Mouse (Mus musculus): ENCODE results near the gene Glipr1l1.
A peak's percentile ranks its signal among the peaks of the same experiment; 100 is the strongest.
"Not testable (repeated sequence)": the region's sequence is repeated elsewhere in the genome, so short reads cannot be mapped to it uniquely, and the experiment has no call there.

The Glipr1l1 gene

DNA sequence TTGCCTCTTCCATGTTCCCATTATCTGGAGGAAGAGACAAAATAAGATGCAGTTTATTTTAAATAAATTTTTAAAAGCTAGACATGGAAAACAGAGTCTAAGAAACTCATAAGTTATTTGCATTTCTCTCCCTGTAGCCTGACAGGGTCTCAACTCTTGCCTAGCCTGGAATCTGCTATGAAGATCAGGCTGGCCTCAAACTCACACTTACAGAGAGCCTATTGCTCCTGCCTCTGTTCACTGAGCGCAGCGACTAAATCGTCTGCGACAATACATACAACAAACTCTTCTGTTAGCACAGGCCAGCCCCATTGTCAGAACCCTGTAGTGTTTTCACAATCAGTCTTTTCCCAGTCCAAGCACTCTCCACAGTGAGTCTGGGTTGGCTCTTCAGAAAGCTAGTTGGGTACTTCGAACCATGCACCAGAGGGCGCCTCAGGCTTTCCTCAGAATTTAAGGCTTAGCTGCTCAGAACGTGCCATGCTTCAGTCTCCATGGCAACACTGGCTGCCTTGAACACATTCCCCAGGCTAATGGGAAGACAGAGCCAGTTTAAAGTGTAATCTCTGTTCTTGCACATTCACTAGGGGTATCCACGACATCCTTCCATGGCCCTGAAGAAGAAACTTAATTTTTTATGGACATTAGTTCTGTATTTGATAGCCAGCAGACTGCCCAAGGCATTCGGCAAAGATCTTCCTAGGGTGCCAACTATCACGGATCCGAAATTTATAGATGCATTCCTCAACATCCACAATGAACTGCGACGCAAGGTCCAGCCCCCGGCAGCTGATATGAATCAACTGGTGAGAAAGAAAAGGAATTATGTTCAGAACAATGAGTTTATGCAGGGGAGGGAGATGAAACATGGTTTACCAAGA lies at the start of gene Glipr1l1:
Gene Glipr1l1 (plus strand): TSS at position 488 of the 881 bp plus-strand sequence.
- peak; percentile 84 for DNase-seq (ENCODE audit: low read depth, low spot score)

- DNase-seq (ENCODE audit: low read depth, low spot score) = no peak
Measured at GRCm38 (mm10) chr10:112023585-112023984, 36.4 kb upstream of the Glipr1l1 start.

DNA sequence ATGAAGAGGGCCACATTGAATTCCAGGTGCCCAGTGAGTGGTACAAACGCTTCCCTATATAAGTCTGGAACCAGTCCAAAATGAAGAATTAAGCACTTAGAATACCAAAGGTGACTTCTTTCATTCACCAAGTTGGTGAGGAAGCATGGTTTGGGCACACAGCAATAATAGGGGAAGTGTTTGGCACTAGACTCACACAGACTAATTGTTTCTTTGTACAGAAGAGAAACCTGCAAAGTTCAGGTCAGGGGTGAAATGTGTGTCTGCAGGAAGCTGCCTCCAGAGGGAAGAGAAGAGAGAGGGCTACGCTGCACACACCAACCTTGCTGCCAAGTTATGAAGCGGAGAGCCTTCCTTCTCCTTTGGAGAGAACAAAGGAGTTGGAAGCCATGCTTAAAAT lies 31.3 kb upstream of the Glipr1l1 start:
- DNase-seq (ENCODE audit: low read depth, low spot score) = not testable (repeated sequence)

GRCm38 (mm10) chr10:112043523-112043922 lies 16.5 kb upstream of the Glipr1l1 start:
- not testable (repeated sequence) for DNase-seq (ENCODE audit: low read depth, low spot score)

DNA sequence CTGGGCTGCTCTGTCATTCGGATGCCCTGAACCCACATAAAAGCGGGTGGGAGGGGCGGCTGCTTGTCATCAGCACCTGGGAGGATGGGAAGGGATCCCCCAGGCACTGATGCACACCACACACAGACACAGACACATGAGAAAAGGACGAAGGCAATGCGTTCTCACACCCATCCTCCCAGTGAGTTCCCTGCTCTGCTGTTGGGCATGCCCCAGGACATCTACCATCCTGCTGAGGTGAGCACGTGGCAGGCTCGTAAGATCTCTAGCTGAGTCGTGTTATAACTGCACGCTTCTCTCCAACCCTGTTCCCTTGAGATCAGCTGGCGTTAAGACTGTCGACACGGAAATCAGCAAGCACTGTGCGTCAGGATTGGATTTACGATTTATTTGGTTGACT lies 15.7 kb upstream of the Glipr1l1 start:
- DNase-seq (ENCODE audit: low read depth, low spot score) = peak; percentile 2

- DNase-seq (ENCODE audit: low read depth, low spot score) = no peak
Measured at GRCm38 (mm10) chr10:112051220-112051619, 8.8 kb upstream of the Glipr1l1 start.

- DNase-seq (ENCODE audit: low read depth, low spot score) = peak; percentile 37
Measured at GRCm38 (mm10) chr10:112051956-112052355, 8.0 kb upstream of the Glipr1l1 start.

- not testable (repeated sequence) for DNase-seq (ENCODE audit: low read depth, low spot score)
Measured at GRCm38 (mm10) chr10:112060583-112060934, 570 bp downstream of the Glipr1l1 start.

GRCm38 (mm10) chr10:112080044-112080443 lies 20.1 kb downstream of the Glipr1l1 start:
- no peak for DNase-seq (ENCODE audit: low read depth, low spot score)

GRCm38 (mm10) chr10:112083157-112083556 lies 23.2 kb downstream of the Glipr1l1 start, which contains the start of gene Glipr1l2:
Gene Glipr1l2, plus strand, starts transcription at chr10:112083354.
- DNase-seq (ENCODE audit: low read depth, low spot score) = no peak

GRCm38 (mm10) chr10:112105785-112106184 lies 45.8 kb downstream of the Glipr1l1 start:
- DNase-seq (ENCODE audit: low read depth, low spot score) = peak; percentile 57

DNA sequence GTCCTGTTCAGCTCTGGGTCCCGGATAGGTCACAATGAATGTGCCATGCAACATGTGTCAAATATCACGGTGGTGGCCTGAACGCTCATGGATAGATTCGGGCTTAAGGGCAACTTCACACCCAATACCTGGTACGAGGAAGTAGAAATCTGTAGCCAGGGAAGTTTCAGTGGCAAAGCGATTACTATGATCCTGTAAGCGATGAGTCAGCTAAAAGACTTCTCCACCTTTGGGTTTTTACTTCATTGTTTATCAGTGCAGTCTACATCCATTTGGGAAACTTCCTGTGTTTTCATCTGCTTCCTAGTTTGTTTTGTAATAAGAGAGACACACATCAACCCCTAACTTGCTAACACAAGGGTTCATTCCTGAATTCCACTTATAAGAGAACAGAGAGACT lies 50.4 kb downstream of the Glipr1l1 start:
- no peak for DNase-seq (ENCODE audit: low read depth, low spot score)

GRCm38 (mm10) chr10:112125090-112125489 lies 65.1 kb downstream of the Glipr1l1 start:
- not testable (repeated sequence) for DNase-seq (ENCODE audit: low read depth, low spot score)

DNA sequence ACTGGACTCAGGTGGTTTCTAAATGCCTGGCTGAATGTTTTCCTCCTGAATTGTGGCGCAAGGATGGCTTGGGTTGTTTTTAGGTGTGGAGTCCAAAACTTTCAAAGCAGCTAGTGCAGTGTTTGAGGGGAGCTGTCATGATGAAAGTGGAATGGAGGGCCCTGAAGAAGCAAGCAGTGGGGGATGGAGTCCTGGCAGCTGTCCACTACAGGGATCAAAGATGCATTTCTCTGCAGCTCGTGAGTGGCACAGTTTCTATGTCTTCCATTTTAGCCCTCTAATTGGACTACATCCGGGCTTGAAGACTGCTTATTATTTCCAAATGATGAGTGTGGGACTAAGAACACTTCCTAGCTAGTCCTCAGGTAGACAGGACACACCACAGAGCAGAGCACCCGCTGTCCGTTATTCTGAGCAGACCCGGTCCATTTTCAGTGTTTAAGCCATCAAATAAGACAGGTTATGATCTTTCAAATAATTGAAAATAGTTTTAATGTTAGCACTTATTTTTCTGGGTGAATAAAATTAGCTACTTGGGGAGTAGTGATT lies 67.8 kb downstream of the Glipr1l1 start:
- DNase-seq (ENCODE audit: low read depth, low spot score) = not testable (repeated sequence)
